Mouse (Mus musculus): ENCODE results near the gene Mrpl57. TPM values are rescaled to one million over a fixed set of nuclear protein-coding genes. Genes with fewer than 3 reads are reported as not detected.
A peak's percentile ranks its signal among the peaks of the same experiment; 100 is the strongest.

Gene Mrpl57
- 135 and 136 TPM in 2 replicates for polyA plus RNA-seq (2016; fragmentation: Nextera tagmentation; extraction: Ambion mirVana)

- Histone ChIP-seq H3K4me1 (replicated peaks) (peaks cover 16% of the 10 kb centered on the region), H3K27ac (peak within 1 kb of the TSS; percentile 95), H3K4me2 (peak within 1 kb of the TSS; percentile 74), H3K36me3 (peaks cover 25% of the 10 kb centered on the region), H3K27me3 (no peaks in the 10 kb centered on the region), H3K9me3 (no peaks in the 10 kb centered on the region), H3K9ac (replicated peaks) (peak within 1 kb of the TSS; percentile 88), H3K4me3 (replicated peaks) (peak within 1 kb of the TSS; percentile 81)
- WGBS, result under 1% methylated on average over 96 of the region's 96 CpGs
- peak; percentile 90 for ATAC-seq (ENCODE audit: insufficient number of reproducible peaks, insufficient read depth, low FRiP score, low TSS enrichment, low read depth)
These were observed at the start of gene Mrpl57, which contains the start of gene Ska3 for GRCm38 (mm10) chr14:57825788-57826751. Mrpl57 (plus strand) TSS chr14:57826234. Ska3 (minus strand) TSS chr14:57826185.

- Histone ChIP-seq H3K9ac (replicated peaks) (no peak overlapping the region), H3K27me3 (no peaks in the 10 kb centered on the region), H3K9me3 (no peaks in the 10 kb centered on the region), H3K4me2 (no peak overlapping the region), H3K4me1 (replicated peaks) (no peaks in the 10 kb centered on the region), H3K27ac (no peak overlapping the region), H3K4me3 (replicated peaks) (no peak overlapping the region), H3K36me3 (no peaks in the 10 kb centered on the region)
- 62% methylated on average over 4 of the region's 4 CpGs for WGBS
- no peak for ATAC-seq (ENCODE audit: insufficient number of reproducible peaks, insufficient read depth, low FRiP score, low TSS enrichment, low read depth)
These were observed 38.6 kb upstream of the Mrpl57 start for GRCm38 (mm10) chr14:57787406-57787805.

- no peak overlapping the region for H3K4me3 ChIP-seq (replicated peaks)
- no peak overlapping the region for H3K4me2 ChIP-seq
- H3K27me3 ChIP-seq, result no peaks in the 10 kb centered on the region
- 65% methylated on average over 2 of the region's 2 CpGs for WGBS
- H3K27ac ChIP-seq, result no peak overlapping the region
- H3K9ac ChIP-seq (replicated peaks), result no peak overlapping the region
- H3K36me3 ChIP-seq, result no peaks in the 10 kb centered on the region
- no peaks in the 10 kb centered on the region for H3K4me1 ChIP-seq (replicated peaks)
- no peak for ATAC-seq (ENCODE audit: insufficient number of reproducible peaks, insufficient read depth, low FRiP score, low TSS enrichment, low read depth)
- no peaks in the 10 kb centered on the region for H3K9me3 ChIP-seq
These were observed 36.7 kb upstream of the Mrpl57 start for GRCm38 (mm10) chr14:57789311-57789710.

GRCm38 (mm10) chr14:57789759-57790158 is 36.3 kb upstream of the Mrpl57 start:
- Histone ChIP-seq H3K36me3 (no peaks in the 10 kb centered on the region), H3K9me3 (no peaks in the 10 kb centered on the region), H3K27me3 (no peaks in the 10 kb centered on the region), H3K4me2 (no peak overlapping the region), H3K27ac (no peak overlapping the region), H3K9ac (replicated peaks) (no peak overlapping the region), H3K4me3 (replicated peaks) (no peak overlapping the region), H3K4me1 (replicated peaks) (no peaks in the 10 kb centered on the region)
- ATAC-seq (ENCODE audit: insufficient number of reproducible peaks, insufficient read depth, low FRiP score, low TSS enrichment, low read depth), result no peak
- 85% methylated on average over 9 of the region's 9 CpGs for WGBS

- Histone ChIP-seq H3K4me1 (replicated peaks) (no peaks in the 10 kb centered on the region), H3K4me3 (replicated peaks) (no peak overlapping the region), H3K9ac (replicated peaks) (no peak overlapping the region), H3K9me3 (no peaks in the 10 kb centered on the region), H3K36me3 (no peaks in the 10 kb centered on the region), H3K27me3 (no peaks in the 10 kb centered on the region), H3K27ac (no peak overlapping the region), H3K4me2 (no peak overlapping the region)
- 85% methylated on average over 4 of the region's 4 CpGs for WGBS
- ATAC-seq (ENCODE audit: insufficient number of reproducible peaks, insufficient read depth, low FRiP score, low TSS enrichment, low read depth), result no peak
These were observed 34.9 kb upstream of the Mrpl57 start for GRCm38 (mm10) chr14:57791171-57791570.

GRCm38 (mm10) chr14:57797551-57797950 is 28.5 kb upstream of the Mrpl57 start:
- Histone ChIP-seq H3K27me3 (no peaks in the 10 kb centered on the region), H3K4me3 (replicated peaks) (peak overlapping the region; percentile 80), H3K27ac (0 out of 2 replicates have a peak overlapping the region, but pooled peaks have one; percentile 45), H3K4me2 (peak overlapping the region; percentile 62), H3K36me3 (peaks cover 18% of the 10 kb centered on the region), H3K9ac (replicated peaks) (no peak overlapping the region; the same call in 1 of the 2 replicates), H3K4me1 (replicated peaks) (peaks cover 19% of the 10 kb centered on the region), H3K9me3 (no peaks in the 10 kb centered on the region)
- 13% methylated on average over 7 of the region's 7 CpGs for WGBS
- ATAC-seq (ENCODE audit: insufficient number of reproducible peaks, insufficient read depth, low FRiP score, low TSS enrichment, low read depth), result peak; percentile 56

- H3K9me3 ChIP-seq, result no peaks in the 10 kb centered on the region
- peaks cover 25% of the 10 kb centered on the region for H3K36me3 ChIP-seq
- H3K27me3 ChIP-seq, result no peaks in the 10 kb centered on the region
- peak within 1 kb of the TSS; percentile 80 for H3K4me3 ChIP-seq (replicated peaks)
- peaks cover 19% of the 10 kb centered on the region for H3K4me1 ChIP-seq (replicated peaks)
- H3K27ac ChIP-seq, result peak within 1 kb of the TSS; percentile 81
- under 1% methylated on average over 97 of the region's 99 CpGs for WGBS
- H3K4me2 ChIP-seq, result peak within 1 kb of the TSS; percentile 83
- H3K9ac ChIP-seq (replicated peaks), result peak within 1 kb of the TSS; percentile 91
- peak; percentile 93 for ATAC-seq (ENCODE audit: insufficient number of reproducible peaks, insufficient read depth, low FRiP score, low TSS enrichment, low read depth)
These were observed 27.8 kb upstream of the Mrpl57 start, which contains the start of gene Sap18 for GRCm38 (mm10) chr14:57797991-57798931. Sap18 (plus strand) TSS chr14:57798180.

GRCm38 (mm10) chr14:57803731-57804130 is 22.3 kb upstream of the Mrpl57 start:
- no peaks in the 10 kb centered on the region for H3K27me3 ChIP-seq
- no peak for ATAC-seq (ENCODE audit: insufficient number of reproducible peaks, insufficient read depth, low FRiP score, low TSS enrichment, low read depth)
- H3K27ac ChIP-seq, result no peak overlapping the region
- H3K4me1 ChIP-seq (replicated peaks), result peaks cover 19% of the 10 kb centered on the region
- H3K4me2 ChIP-seq, result no peak overlapping the region
- no peak overlapping the region for H3K4me3 ChIP-seq (replicated peaks)
- WGBS, result 83% methylated on average over 4 of the region's 4 CpGs
- H3K36me3 ChIP-seq, result peaks cover 77% of the 10 kb centered on the region
- H3K9me3 ChIP-seq, result no peaks in the 10 kb centered on the region
- no peak overlapping the region for H3K9ac ChIP-seq (replicated peaks)

GRCm38 (mm10) chr14:57808558-57808957 is 17.5 kb upstream of the Mrpl57 start:
- Histone ChIP-seq H3K36me3 (peaks cover 89% of the 10 kb centered on the region), H3K9ac (replicated peaks) (no peak overlapping the region), H3K4me2 (no peak overlapping the region), H3K27me3 (no peaks in the 10 kb centered on the region), H3K27ac (no peak overlapping the region), H3K4me3 (replicated peaks) (no peak overlapping the region), H3K4me1 (replicated peaks) (no peaks in the 10 kb centered on the region), H3K9me3 (no peaks in the 10 kb centered on the region)
- ATAC-seq (ENCODE audit: insufficient number of reproducible peaks, insufficient read depth, low FRiP score, low TSS enrichment, low read depth), result no peak
- 74% methylated on average over 5 of the region's 5 CpGs for WGBS

GRCm38 (mm10) chr14:57810886-57811285 is 15.1 kb upstream of the Mrpl57 start:
- Histone ChIP-seq H3K9ac (replicated peaks) (no peak overlapping the region), H3K4me3 (replicated peaks) (no peak overlapping the region), H3K4me1 (replicated peaks) (no peaks in the 10 kb centered on the region), H3K27ac (no peak overlapping the region), H3K27me3 (no peaks in the 10 kb centered on the region), H3K9me3 (no peaks in the 10 kb centered on the region; the same call in 1 of the 2 replicates), H3K36me3 (peaks cover 89% of the 10 kb centered on the region), H3K4me2 (no peak overlapping the region)
- no peak for ATAC-seq (ENCODE audit: insufficient number of reproducible peaks, insufficient read depth, low FRiP score, low TSS enrichment, low read depth)
- WGBS, result 92% methylated on average over 2 of the region's 2 CpGs

GRCm38 (mm10) chr14:57811844-57812243 is 14.2 kb upstream of the Mrpl57 start:
- peaks cover 89% of the 10 kb centered on the region for H3K36me3 ChIP-seq
- ATAC-seq (ENCODE audit: insufficient number of reproducible peaks, insufficient read depth, low FRiP score, low TSS enrichment, low read depth), result no peak
- WGBS, result 96% methylated on average over 5 of the region's 5 CpGs
- no peak overlapping the region for H3K4me2 ChIP-seq
- H3K9me3 ChIP-seq, result no peaks in the 10 kb centered on the region; the same call in 1 of the 2 replicates
- no peaks in the 10 kb centered on the region for H3K4me1 ChIP-seq (replicated peaks)
- no peak overlapping the region for H3K27ac ChIP-seq
- H3K9ac ChIP-seq (replicated peaks), result no peak overlapping the region
- H3K4me3 ChIP-seq (replicated peaks), result no peak overlapping the region
- H3K27me3 ChIP-seq, result no peaks in the 10 kb centered on the region
